Mouse (Mus musculus) urinary bladder, adult 2 months (tissue): ENCODE results near the gene Kdm5b. TPM values are rescaled to one million over a fixed set of nuclear protein-coding genes. Genes with fewer than 3 reads are reported as not detected.

ENCODE experiments used
- DNase-seq: peaks from one replicate; pipeline ENCODE4 v3.0.0; 2022; ENCODE audit warnings: low spot score
- polyA plus RNA-seq: library from polyadenylated mRNA; depleted of rRNA; stranded (reverse); fragments of >200 nt; gene quantifications from 2 replicates; pipeline ENCODE4 v1.2.3, GENCODE M21; 2012; rRNA removed

The Kdm5b gene
- polyA plus RNA-seq, 1 experiment, result 24.4 TPM

DNA sequence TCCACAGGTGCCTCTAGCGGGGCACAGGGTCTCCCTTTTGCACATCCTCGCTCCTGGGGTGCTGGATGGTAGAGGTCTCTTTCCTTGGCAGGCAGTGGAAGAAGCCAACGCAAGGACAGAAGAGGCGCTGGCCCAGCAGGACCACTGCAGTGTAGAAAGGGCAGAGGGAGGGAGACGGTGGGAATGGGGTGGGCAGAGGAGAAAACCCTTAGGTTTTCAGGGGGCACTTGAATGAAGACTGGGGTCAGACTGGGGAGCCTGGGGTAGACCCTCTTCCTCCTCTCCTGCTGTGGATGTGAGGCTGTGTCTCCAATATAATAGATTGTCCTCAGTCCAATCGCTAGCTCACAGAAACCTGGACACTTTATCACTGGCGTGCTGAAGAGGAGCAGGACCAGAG is 87.6 kb downstream of the Kdm5b start:
- no peak for DNase-seq

DNA sequence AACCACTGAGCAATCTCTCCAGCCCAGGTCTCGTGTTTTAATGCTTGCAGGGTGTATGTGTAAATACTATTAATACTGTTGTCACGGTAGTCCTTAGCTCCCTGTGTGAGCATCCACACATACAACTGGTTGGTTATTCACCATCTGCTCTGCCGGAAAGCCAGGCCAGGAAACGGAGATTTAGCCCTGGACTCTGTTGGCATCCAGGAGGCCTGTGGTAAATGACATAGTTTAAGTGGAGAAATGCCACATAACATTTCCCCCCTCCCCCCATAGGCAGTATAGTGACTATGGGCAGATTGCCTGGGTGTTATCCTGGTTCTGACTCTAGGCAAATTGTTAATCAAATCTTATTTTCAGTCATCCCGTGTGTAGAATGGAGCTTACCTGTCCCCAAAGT is 90.8 kb downstream of the Kdm5b start:
- no peak for DNase-seq

GRCm38 (mm10) chr1:134651268-134651850 is 91.4 kb downstream of the Kdm5b start:
- no peak for DNase-seq

DNA sequence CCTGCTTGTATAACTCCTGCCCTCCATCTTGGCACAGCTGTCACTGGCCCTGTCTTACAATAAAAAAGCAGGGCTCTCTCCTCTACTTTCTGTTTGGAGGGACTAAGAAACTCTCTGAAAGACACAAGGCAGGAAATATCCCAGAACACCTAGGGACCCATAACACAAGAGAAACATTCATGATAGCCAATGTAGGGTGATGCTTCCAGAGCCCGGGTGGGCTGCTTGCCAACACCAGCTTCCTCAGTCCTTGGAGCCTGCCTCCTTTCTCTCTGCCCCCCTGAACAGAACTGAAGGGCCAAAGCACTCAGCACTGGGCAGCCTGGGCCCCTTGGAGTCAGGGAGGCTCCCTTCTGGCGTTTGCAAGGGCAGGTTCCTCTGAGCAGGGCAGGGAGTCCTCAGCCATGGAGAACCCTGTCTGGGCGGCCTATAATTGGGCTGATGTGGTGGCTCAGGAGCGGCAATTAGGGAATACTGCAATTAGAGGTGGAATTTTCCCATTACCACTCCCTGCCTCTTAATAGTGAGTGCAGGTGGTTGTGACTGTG is 92.0 kb downstream of the Kdm5b start:
- DNase-seq, result no peak

- DNase-seq, result no peak
Measured at GRCm38 (mm10) chr1:134653603-134654257, 93.8 kb downstream of the Kdm5b start.

- no peak for DNase-seq
Measured at GRCm38 (mm10) chr1:134658841-134659240, 98.9 kb downstream of the Kdm5b start.

DNA sequence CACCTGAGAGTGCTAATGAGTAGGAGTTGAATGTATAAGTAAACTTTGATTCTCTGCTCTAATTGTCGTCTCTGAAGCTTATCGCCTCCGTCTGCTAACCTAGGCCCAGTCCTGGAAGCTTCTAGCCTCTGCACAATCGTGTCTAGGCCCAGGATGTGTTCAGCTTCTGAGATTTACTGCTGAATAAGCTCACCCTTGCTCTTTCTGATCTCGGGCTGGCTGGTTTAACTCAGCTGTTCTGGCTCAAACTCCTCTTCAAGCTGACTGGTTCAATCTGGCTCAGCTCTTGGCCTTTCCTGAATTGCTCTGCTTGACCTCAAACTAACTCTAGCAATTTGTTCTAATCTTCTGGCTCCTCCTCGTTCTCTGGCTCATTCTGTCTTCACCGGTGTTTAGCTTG is 100.2 kb downstream of the Kdm5b start:
- no peak for DNase-seq

- DNase-seq, result no peak
Measured at GRCm38 (mm10) chr1:134671234-134672070, 111.5 kb downstream of the Kdm5b start.

- DNase-seq, result no peak
Measured at GRCm38 (mm10) chr1:134674312-134674711, 114.3 kb downstream of the Kdm5b start.

GRCm38 (mm10) chr1:134679445-134679844 is 119.5 kb downstream of the Kdm5b start:
- DNase-seq, result no peak

GRCm38 (mm10) chr1:134680617-134681016 is 120.6 kb downstream of the Kdm5b start:
- DNase-seq, result no peak

DNA sequence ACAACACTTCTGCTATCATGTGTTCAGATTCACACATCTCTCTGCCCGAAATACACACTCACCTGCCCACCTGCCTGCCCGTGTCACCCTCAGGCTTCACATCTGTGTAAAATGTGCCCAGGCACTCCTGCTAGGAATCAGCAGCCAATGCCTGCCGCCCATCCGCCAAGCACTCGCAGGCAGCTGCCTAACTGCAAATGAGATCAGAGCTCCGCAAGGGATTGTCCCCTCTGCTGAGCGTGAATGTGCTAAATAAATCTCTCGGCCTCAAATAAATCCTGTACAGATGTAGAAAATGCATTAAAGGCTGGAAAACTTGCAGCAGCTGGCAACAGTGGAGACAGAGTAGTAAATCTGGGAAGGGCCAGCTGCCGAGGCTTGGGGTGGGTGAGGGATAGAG is 122.5 kb downstream of the Kdm5b start:
- DNase-seq, result no peak

Other genes starting within 250 kb of the Kdm5b start
- 8.4 and 8.6 TPM in 2 replicates for gene Ppfia4, start 227.2 kb upstream of the Kdm5b start, polyA plus RNA-seq
- gene Tmem183a, start 198.2 kb upstream of the Kdm5b start, polyA plus RNA-seq, result 55.4 and 57.5 TPM in 2 replicates
- not detected in 2 replicates for gene 4933406M09Rik, start 174.2 kb upstream of the Kdm5b start, polyA plus RNA-seq
- gene Cyb5r1, start 154.6 kb upstream of the Kdm5b start, polyA plus RNA-seq, result 41.1 and 41.7 TPM in 2 replicates
- 77.7 and 87.7 TPM in 2 replicates for gene Adipor1, start 144.8 kb upstream of the Kdm5b start, polyA plus RNA-seq
- gene Klhl12, start 104.6 kb upstream of the Kdm5b start, polyA plus RNA-seq, result 15.2 and 16.3 TPM in 2 replicates
- gene Rabif, start 65.5 kb upstream of the Kdm5b start, polyA plus RNA-seq, result 21.6 and 24.7 TPM in 2 replicates
- 0.12 and 0.29 TPM in 2 replicates for gene Mgat4e, start 10.5 kb upstream of the Kdm5b start, polyA plus RNA-seq
- gene Syt2, start 86.5 kb downstream of the Kdm5b start, polyA plus RNA-seq, result 0.08 and 0.16 TPM in 2 replicates